ENCODE assay signal across 32 mouse cellular contexts in genomic region chr6:35030226-35030625, GRCm38 (mm10). TPM values are rescaled to one million over a fixed set of nuclear protein-coding genes. Genes with fewer than 3 reads are reported as not detected.
"Had no signal": no experiment of that assay in that cellular context is flagged by ENCODE, and none has a peak within 500 bp of the region (broad histone marks: within the 10 kb centered on the region; RNA-seq: fewer than 3 reads in every experiment).

No protein-coding gene starts in this region.

- H3K4me3 ChIP-seq: limb, embryonic 10.5 days; limb, embryonic 12.5 days; limb, embryonic 13.5 days; limb, embryonic 15.5 days; liver, embryonic 12.5 days; liver, embryonic 13.5 days; liver, embryonic 15.5 days; lung, embryonic 15.5 days; megakaryocyte, embryonic 14.5 days; midbrain, embryonic 10.5 days; midbrain, embryonic 12.5 days; midbrain, embryonic 13.5 days; midbrain, embryonic 15.5 days; myocyte; neural tube, embryonic 12.5 days had no signal

- DNase-seq: left cerebral cortex, postnatal 4 days; liver; liver, embryonic 13.5 days; liver, postnatal 0 days; lung, adult 18-20 months; lung, adult 2 months; lung, embryonic 14.5 days; lung, postnatal 10 days; lung, postnatal 14 days; lung, postnatal 36 days; lung, postnatal 4 days had no signal

- H3K4me1 ChIP-seq: limb, embryonic 10.5 days; limb, embryonic 15.5 days; midbrain, embryonic 15.5 days; neural tube, embryonic 12.5 days had no signal

- H3K9me3 ChIP-seq: limb, embryonic 10.5 days; limb, embryonic 12.5 days; limb, embryonic 13.5 days; limb, embryonic 15.5 days; liver, embryonic 12.5 days; liver, embryonic 13.5 days; liver, embryonic 15.5 days; lung, embryonic 15.5 days; megakaryocyte, embryonic 14.5 days; midbrain, embryonic 10.5 days; midbrain, embryonic 12.5 days; midbrain, embryonic 13.5 days; midbrain, embryonic 15.5 days; neural tube, embryonic 12.5 days had no signal

- H3K4me2 ChIP-seq: limb, embryonic 12.5 days; limb, embryonic 13.5 days; limb, embryonic 15.5 days; liver, embryonic 11.5 days; liver, embryonic 12.5 days; liver, embryonic 13.5 days; liver, embryonic 15.5 days; lung, embryonic 14.5 days; lung, embryonic 15.5 days; midbrain, embryonic 12.5 days; midbrain, embryonic 13.5 days; midbrain, embryonic 15.5 days; neural tube, embryonic 12.5 days had no signal

- H3K9ac ChIP-seq: limb, embryonic 12.5 days; limb, embryonic 13.5 days; limb, embryonic 15.5 days; liver, embryonic 12.5 days; liver, embryonic 13.5 days; liver, embryonic 14.5 days; liver, embryonic 15.5 days; liver, postnatal 0 days; lung, embryonic 14.5 days; lung, embryonic 15.5 days; midbrain, embryonic 12.5 days; midbrain, embryonic 13.5 days; midbrain, embryonic 15.5 days; neural tube, embryonic 12.5 days had no signal

- H3K36me3 ChIP-seq: limb, embryonic 12.5 days; limb, embryonic 13.5 days; limb, embryonic 15.5 days; liver, embryonic 13.5 days; liver, embryonic 15.5 days; lung, embryonic 15.5 days; midbrain, embryonic 10.5 days; midbrain, embryonic 12.5 days; midbrain, embryonic 13.5 days; midbrain, embryonic 15.5 days; neural tube, embryonic 12.5 days had no signal

- H3K27ac ChIP-seq: limb, embryonic 10.5 days; limb, embryonic 12.5 days; limb, embryonic 13.5 days; limb, embryonic 15.5 days; liver, embryonic 12.5 days; liver, embryonic 13.5 days; liver, embryonic 14.5 days; liver, embryonic 15.5 days; lung, embryonic 15.5 days; macrophage; midbrain, embryonic 10.5 days; midbrain, embryonic 12.5 days; midbrain, embryonic 13.5 days; midbrain, embryonic 15.5 days; neural tube, embryonic 12.5 days had no signal

- ATAC-seq: liver, embryonic 12.5 days; liver, postnatal 0 days; lung, postnatal 0 days; midbrain, embryonic 13.5 days; midbrain, embryonic 15.5 days; midbrain, embryonic 16.5 days had no signal

- H3K27me3 ChIP-seq: limb, embryonic 12.5 days; limb, embryonic 13.5 days; limb, embryonic 15.5 days; liver, embryonic 12.5 days; liver, embryonic 13.5 days; liver, embryonic 15.5 days; lung, embryonic 15.5 days; megakaryocyte, embryonic 14.5 days; midbrain, embryonic 12.5 days; midbrain, embryonic 13.5 days; midbrain, embryonic 15.5 days; neural tube, embryonic 12.5 days had no signal

RNA-seq across cellular contexts. Expression of gene Slc23a4, which starts 42.0 kb away (rescaled TPM):
- total RNA-seq: liver, adult 2 months; monocyte, adult 5-6 weeks had no signal
